Mouse (Mus musculus): ENCODE results near the gene Ube3b.

DNA sequence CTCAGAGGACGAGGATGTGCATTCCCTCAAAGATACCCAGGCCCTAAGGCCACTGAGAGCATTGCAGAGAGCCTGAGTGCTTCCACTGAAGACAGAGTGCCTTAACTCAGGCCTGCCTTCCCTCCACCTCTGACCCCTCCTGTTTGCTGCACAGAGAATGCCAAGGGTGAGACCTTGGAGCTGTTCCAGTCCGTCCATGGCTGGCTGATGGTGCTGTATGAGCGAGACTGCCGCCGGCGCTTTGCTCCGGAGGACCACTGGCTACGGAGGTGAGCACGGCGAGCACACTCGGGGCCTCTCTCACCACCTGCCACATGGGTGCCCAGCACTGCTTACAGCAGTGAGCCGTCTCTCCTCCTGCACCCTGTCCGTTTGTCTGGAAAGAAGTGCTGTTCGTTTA is 26.2 kb downstream of the Ube3b start:
- TF ChIP-seq CTCF (conservative IDR thresholded peaks at IDR 0.05; ENCODE audit: low read length) (no peak), POU5F1 (IDR thresholded peaks at IDR 0.05; ENCODE audit: borderline replicate concordance, low read length) (no peak), NANOG (IDR thresholded peaks at IDR 0.05; ENCODE audit: borderline replicate concordance, low read length) (no peak)
